Mouse (Mus musculus) ES-E14 (cell line): ENCODE results near the gene Rbfox3.

Experiments used
- CHD2 ChIP-seq: IDR thresholded peaks from 2 replicates; pipeline ENCODE4 v1.6.1; 2014; ENCODE audit warnings: mild to moderate bottlenecking, low read depth, low read length, inconsistent platforms
- HCFC1 ChIP-seq: IDR thresholded peaks from 2 replicates; pipeline ENCODE4 v1.6.1; 2012; ENCODE audit warnings: low read length, inconsistent platforms, borderline replicate concordance; ENCODE audit not compliant: insufficient read depth
- MAFK ChIP-seq: IDR thresholded peaks from 2 replicates; pipeline ENCODE4 v1.6.1; 2014; ENCODE audit warnings: mild to moderate bottlenecking, low read depth, low read length, inconsistent platforms; ENCODE audit not compliant: insufficient read depth
- ZC3H11A ChIP-seq: IDR thresholded peaks from 2 replicates; pipeline ENCODE4 v1.6.1; 2012; ENCODE audit warnings: low read depth, mild to moderate bottlenecking, inconsistent platforms, low read length, borderline replicate concordance
- ZNF384 ChIP-seq: IDR thresholded peaks from 2 replicates; pipeline ENCODE4 v1.6.1; 2012; ENCODE audit warnings: low read depth, low read length, inconsistent platforms

DNA sequence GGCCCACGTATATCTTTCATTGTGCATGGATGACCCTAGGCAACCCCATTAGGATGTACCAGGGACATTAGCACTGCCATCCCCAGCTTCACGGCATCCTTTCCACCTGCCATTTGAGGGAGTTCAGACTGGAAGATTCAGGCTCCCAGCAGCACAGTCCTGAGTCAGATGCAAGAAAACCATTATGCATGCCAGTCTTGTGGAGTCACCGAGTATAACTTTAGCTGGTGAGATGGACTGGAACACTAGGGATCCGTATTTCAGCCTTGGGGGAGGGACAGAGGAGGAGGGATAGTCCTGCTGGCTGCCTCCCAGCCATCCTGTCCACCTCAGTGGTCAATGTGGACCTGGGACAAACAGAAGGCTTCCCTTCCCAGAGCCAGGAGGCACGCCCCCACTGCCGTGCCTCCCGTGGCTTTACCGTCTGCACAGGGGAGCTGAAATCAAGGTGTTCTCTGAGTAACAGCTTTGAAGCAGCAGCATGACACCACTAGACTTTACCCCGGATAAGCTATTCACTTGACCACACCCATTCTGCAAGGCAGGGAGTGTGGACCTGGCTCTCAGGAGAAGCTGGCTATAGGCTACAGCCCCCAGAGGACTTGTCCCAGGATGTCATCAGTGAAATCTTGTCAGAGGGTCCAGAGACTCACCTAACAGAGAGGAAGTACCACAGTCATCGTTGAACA is 78.5 kb downstream of the Rbfox3 start:
- TF ChIP-seq ZC3H11A, result no peak
- TF ChIP-seq MAFK, result no peak
- no peak for TF ChIP-seq ZNF384
- TF ChIP-seq CHD2, result no peak
- no peak for TF ChIP-seq HCFC1
